Mouse (Mus musculus) right cerebral cortex, postnatal 10 days (tissue): Measurements from ENCODE around the gene Mrpl51.

Experiments
- DNase-seq, 2 experiments: peaks; one replicate each; pipeline ENCODE4 v3.0.0; 2021; ENCODE audit warnings: low spot score in 2 of 2

Gene Mrpl51

GRCm38 (mm10) chr6:125232516-125232915 is 40.9 kb downstream of the Mrpl51 start:
- DNase-seq, result no peak

GRCm38 (mm10) chr6:125233816-125234519 is 42.4 kb downstream of the Mrpl51 start:
- no peak for DNase-seq

GRCm38 (mm10) chr6:125234520-125234828 is 42.9 kb downstream of the Mrpl51 start:
- no peak for DNase-seq

GRCm38 (mm10) chr6:125236341-125236740 is 44.7 kb downstream of the Mrpl51 start:
- no peak for DNase-seq

- no peak for DNase-seq
Measured at GRCm38 (mm10) chr6:125236782-125237181, 45.2 kb downstream of the Mrpl51 start, which contains the start of gene Cd27. Gene Cd27 (minus strand): TSS chr6:125237010.

- no peak for DNase-seq
Measured at GRCm38 (mm10) chr6:125237421-125237820, 45.8 kb downstream of the Mrpl51 start.

- no peak for DNase-seq
Measured at GRCm38 (mm10) chr6:125238396-125238795, 46.8 kb downstream of the Mrpl51 start.

GRCm38 (mm10) chr6:125239547-125239946 is 47.9 kb downstream of the Mrpl51 start:
- DNase-seq, result no peak

GRCm38 (mm10) chr6:125240617-125241016 is 49.0 kb downstream of the Mrpl51 start:
- DNase-seq, result no peak

- DNase-seq, result no peak
Measured at GRCm38 (mm10) chr6:125241566-125241965, 50.0 kb downstream of the Mrpl51 start.

GRCm38 (mm10) chr6:125244551-125244950 is 53.0 kb downstream of the Mrpl51 start:
- DNase-seq, result no peak
